Mouse (Mus musculus) retina, adult 2 months (tissue): ENCODE data around the gene Pdzrn3.

ENCODE experiments used
- DNase-seq: peaks from one replicate; pipeline ENCODE4 v3.0.0-alpha.2; 2012; ENCODE audit warnings: low read depth, low spot score

Gene Pdzrn3

GRCm38 (mm10) chr6:101328514-101328913 lies 49.2 kb downstream of the Pdzrn3 start:
- DNase-seq, result no peak

- DNase-seq, result no peak
These were observed 50.0 kb downstream of the Pdzrn3 start for GRCm38 (mm10) chr6:101327741-101328140.

- DNase-seq, result no peak
These were observed 50.5 kb downstream of the Pdzrn3 start for GRCm38 (mm10) chr6:101327196-101327595.

GRCm38 (mm10) chr6:101325842-101326639 lies 51.7 kb downstream of the Pdzrn3 start:
- DNase-seq, result no peak

- DNase-seq, result no peak
These were observed 55.1 kb downstream of the Pdzrn3 start for GRCm38 (mm10) chr6:101322580-101322979.

GRCm38 (mm10) chr6:101320386-101320785 lies 57.3 kb downstream of the Pdzrn3 start:
- no peak for DNase-seq

- DNase-seq, result no peak
These were observed 58.2 kb downstream of the Pdzrn3 start for GRCm38 (mm10) chr6:101319374-101319967.

- DNase-seq, result no peak
These were observed 59.2 kb downstream of the Pdzrn3 start for GRCm38 (mm10) chr6:101318530-101318929.

GRCm38 (mm10) chr6:101311446-101311845 lies 66.3 kb downstream of the Pdzrn3 start:
- no peak for DNase-seq

- DNase-seq, result no peak
These were observed 67.2 kb downstream of the Pdzrn3 start for GRCm38 (mm10) chr6:101310491-101310890.

GRCm38 (mm10) chr6:101307964-101308531 lies 69.6 kb downstream of the Pdzrn3 start:
- no peak for DNase-seq

- DNase-seq, result no peak
These were observed 70.9 kb downstream of the Pdzrn3 start for GRCm38 (mm10) chr6:101306834-101307233.

GRCm38 (mm10) chr6:101305543-101305942 lies 72.2 kb downstream of the Pdzrn3 start:
- DNase-seq, result no peak

GRCm38 (mm10) chr6:101303959-101304738 lies 73.5 kb downstream of the Pdzrn3 start:
- DNase-seq, result no peak

GRCm38 (mm10) chr6:101303501-101303900 lies 74.2 kb downstream of the Pdzrn3 start:
- no peak for DNase-seq

GRCm38 (mm10) chr6:101301154-101301553 lies 76.5 kb downstream of the Pdzrn3 start:
- DNase-seq, result no peak

- no peak for DNase-seq
These were observed 78.3 kb downstream of the Pdzrn3 start for GRCm38 (mm10) chr6:101299434-101299833.

- no peak for DNase-seq
These were observed 79.9 kb downstream of the Pdzrn3 start for GRCm38 (mm10) chr6:101297563-101298520.

- DNase-seq, result no peak
These were observed 80.7 kb downstream of the Pdzrn3 start for GRCm38 (mm10) chr6:101296997-101297396.

GRCm38 (mm10) chr6:101296280-101296679 lies 81.4 kb downstream of the Pdzrn3 start:
- DNase-seq, result no peak

GRCm38 (mm10) chr6:101293036-101293572 lies 84.6 kb downstream of the Pdzrn3 start:
- DNase-seq, result no peak
